Mouse (Mus musculus): ENCODE data around the gene Gm49342.
"Not testable (repeated sequence)": the region's sequence is repeated elsewhere in the genome, so short reads cannot be mapped to it uniquely, and the experiment has no call there.

DNA sequence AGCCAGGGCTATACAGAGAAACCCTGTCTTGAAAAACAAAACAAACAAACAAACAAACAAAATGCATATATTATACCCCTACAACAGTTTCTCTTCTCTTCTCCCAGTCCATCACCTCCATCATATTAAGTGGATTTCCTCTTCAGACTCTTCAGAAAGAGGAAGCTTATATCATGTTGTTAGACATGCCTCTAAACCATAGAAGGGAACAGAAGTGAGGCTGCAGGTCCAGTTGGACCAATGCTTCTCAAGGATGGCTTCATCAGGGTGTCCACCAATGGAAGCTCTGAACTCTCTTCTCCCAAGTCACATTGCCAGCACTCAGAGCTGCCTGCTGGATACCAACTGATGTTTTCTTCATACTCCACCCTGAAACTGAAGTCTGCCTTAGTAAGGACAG lies 39.0 kb upstream of the Gm49342 start:
- not testable (repeated sequence) for TF ChIP-seq CTCF (conservative IDR thresholded peaks at IDR 0.05; ENCODE audit: insufficient read depth, insufficient read length, low read depth, low read length); POLR2A (IDR thresholded peaks at IDR 0.05; ENCODE audit: low read depth, low read length)

Data from kidney, adult 2 months (tissue).